ENCODE assay signal across 8 mouse cellular contexts in the genomic region with DNA sequence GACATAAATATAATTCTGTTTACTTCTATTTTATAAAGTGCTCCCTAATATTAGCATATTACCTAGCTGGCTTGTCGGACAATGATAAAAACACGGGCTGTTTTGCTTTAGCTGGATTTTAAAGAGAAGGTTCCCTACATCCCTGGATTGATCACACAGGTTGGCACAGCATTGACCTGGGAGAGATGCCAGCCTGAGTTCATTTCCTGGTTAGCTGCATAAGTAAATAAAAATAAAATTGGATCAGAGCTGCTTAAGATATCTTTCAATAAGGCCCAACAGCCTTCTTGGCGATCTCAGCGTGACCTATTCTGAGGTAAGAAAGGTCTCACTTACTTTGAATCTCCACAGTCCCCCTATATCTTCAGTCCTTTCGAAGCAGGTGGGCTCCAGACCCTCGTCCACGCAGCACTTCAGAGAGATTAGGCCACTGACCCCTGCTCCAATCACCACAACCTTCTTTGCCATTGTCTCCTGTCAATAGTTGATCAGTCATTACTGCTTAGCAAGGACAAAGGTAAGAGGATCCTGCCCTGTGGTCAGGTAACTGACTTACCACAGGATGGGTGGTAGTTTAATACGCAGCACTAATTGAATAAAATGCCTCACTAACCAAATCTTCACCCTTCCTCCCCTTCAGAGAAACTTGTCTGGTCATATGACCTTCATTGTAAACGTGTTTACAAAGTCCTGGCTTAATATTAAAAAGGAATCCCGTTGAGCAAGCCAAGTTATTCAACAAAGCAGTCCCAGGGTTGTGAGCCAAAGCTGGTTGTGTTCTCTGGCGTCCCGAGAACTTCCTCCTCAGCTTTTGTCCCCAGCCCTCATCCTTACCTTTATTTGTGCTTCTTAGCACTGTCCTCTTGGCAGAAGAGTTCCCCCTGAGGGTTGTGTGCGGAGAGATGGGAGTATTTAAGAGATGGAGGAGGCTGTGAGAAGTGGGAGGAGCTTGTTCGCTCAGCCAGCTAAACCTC. TPM values are rescaled to one million over a fixed set of nuclear protein-coding genes. Genes with fewer than 3 reads are reported as not detected.
DNase-seq lines count a peak whose midpoint lies in the region; ATAC-seq lines count a peak whose summit lies in the region.
"Had no signal": no experiment of that assay in that cellular context is flagged by ENCODE, and none has a peak within 500 bp of the region (broad histone marks: within the 10 kb centered on the region; RNA-seq: fewer than 3 reads in every experiment).

A gene (minus strand): TSS at position 889 of the 974 bp plus-strand sequence.

- ATAC-seq in frontal cortex, adult (ENCODE audit: low TSS enrichment) = no peak
- ATAC-seq in monocyte, adult 5-6 weeks (replicated peaks; ENCODE audit: insufficient number of reproducible peaks, low FRiP score, low TSS enrichment, poor library complexity, severe bottlenecking) = no peak

- intact Hi-C loops in gastrocnemius, postnatal 36 days (cut with DNase I) = loop anchor here (5.0 kb wide), 1 partner anchor 159 kb away; no protein-coding TSS in a partner anchor

- DNase-seq in urinary bladder, postnatal 14 days (ENCODE audit: low spot score) = peak; percentile 61
- DNase-seq in urinary bladder, postnatal 10 days (ENCODE audit: low spot score) = no peak
- peak; percentile 25 to 48 for DNase-seq in gastrocnemius, postnatal 36 days
- peak; percentile 75 to 84 for DNase-seq in lung, adult 18-20 months
- no peak for DNase-seq in right cerebral cortex, postnatal 14 days

RNA-seq across cellular contexts. Expression of the gene that starts here (rescaled TPM):
- total RNA-seq in gastrocnemius, postnatal 36 days (2021) = 10 to 100 TPM; 13.4 to 15.1 TPM
- total RNA-seq in monocyte, adult 5-6 weeks (2017) = not detected in 3 replicates
- total RNA-seq: granulocyte monocyte progenitor cell, adult 5-6 weeks had no signal

Comparison
In these comparisons a context has a peak if more than half of its experiments do, and no peak if none do; other contexts are left out.
1. RNA of the gene that starts here (total RNA-seq): 13.4 to 15.1 TPM in gastrocnemius, postnatal 36 days; not detected in monocyte, adult 5-6 weeks; every median in the first group is over 10 times any median in the second.
2. DNase-seq: peak in urinary bladder, postnatal 14 days (single experiment), gastrocnemius, postnatal 36 days (2 of 2) and lung, adult 18-20 months (2 of 2); none in urinary bladder, postnatal 10 days (single experiment) and right cerebral cortex, postnatal 14 days (single experiment).